Mouse (Mus musculus): ENCODE results near the gene Gm10320.

The Gm10320 gene

DNA sequence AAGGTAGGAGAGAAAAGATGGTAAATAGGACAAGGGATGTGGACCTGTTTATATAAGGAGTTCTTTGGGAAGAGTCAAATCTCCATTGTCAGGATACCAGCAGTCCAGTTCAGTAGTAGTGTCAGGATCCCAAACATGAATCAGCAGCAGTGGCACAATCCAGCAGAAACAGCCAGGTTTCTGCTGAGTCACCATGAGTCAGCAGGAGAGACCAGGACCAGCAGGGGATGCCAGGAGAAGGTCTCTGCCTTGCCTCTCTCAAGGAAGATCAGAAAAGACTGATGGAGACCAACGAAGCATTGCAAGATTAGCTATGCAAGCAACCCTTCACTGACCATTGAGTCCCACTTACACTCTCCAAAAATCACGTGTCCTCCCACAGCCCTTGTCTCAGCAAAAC, 35.4 kb downstream of the Gm10320 start:
- DNase-seq (ENCODE audit: low spot score): no peak

DNA sequence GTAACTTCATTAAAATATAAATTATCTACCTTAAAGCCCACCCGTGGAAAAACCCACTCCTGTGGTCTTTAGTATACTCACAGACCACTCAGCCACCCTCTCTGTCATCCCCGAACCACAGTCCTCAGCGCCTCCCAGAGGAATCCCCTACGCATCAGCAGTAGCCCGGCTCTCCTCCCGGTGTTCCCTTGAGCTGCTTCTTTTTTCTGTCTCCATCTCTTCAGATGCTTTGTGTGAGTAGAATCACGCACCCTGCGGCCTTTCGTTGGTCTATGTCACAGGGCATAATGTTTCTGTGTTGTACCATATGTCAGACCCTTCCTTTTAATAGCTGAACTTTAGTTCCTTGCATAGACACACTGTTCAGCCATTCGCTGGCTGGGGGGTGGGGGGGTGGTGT, 36.2 kb downstream of the Gm10320 start:
- no peak for DNase-seq (ENCODE audit: low spot score)

DNA sequence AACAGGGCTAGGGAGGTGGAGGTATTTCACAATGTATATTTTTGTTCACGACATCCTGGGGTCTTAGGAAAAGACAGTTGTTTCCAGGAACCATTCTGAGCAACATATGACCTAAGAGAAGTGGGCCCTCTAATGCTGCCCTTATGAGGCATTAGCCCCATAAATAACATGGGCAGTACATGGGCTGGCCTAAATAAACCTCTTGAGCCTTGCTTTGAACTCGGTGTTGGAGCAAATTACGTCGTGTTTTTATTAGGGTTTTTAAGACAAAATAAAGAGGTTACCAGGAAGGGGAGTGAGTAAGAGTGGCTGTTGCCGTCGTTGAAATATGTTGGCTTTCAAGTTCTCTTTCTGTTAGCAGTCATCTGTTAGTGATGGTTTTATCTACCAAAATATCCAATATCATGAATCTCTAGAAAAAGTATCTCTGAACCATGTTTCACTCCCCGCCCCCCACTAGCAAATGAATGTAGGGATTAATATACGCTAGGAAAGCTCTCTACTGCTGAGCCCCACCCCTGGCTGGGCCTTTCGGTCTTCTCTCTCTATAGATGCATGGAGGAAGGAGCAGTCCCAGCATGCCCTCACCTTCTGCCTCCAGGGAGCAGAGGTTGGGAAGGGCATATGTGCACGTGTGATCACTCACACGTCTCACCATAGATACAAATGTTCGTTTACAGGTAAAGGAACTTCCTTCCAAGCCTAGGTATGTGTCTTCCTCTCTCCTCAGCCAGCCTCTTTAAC, 37.4 kb downstream of the Gm10320 start:
- DNase-seq (ENCODE audit: low spot score): no peak

DNA sequence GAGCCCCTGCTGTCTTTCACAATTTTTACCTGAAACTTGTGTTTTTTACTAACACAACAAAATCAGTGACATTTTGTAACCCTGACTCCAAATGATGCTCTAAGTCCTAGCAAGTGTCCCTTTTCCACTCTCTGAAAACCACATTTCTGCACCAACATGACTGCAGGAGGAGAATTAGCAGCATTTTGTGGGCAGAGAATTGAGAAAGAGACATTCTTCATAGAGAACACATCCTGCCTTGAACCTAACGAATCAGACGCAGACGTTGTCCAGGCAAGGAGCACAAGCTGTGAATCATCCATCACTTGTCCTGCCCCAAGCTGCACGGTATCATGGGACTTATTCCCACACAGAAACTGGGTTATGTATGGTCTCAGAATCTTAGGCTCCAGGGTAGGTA, 38.7 kb downstream of the Gm10320 start:
- DNase-seq (ENCODE audit: low spot score): no peak

DNA sequence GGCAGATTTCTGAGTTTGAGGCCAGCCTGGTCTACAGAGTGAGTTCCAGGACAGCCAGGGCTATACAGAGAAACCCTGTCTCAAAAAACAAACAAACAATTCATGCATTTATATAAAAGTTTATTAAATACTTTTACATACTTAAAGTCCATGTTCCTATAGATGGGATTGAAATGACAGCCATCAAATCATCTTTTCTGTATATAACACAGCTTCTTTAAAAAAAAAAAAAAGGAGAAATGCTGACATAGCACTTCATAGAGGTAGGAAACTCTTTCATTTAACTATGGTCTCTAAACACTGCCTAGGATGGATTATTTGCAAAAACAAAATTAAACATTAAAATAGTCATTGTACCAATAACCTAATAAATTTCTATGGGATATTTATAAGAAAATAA, 43.1 kb downstream of the Gm10320 start:
- no peak for DNase-seq (ENCODE audit: low spot score)

DNA sequence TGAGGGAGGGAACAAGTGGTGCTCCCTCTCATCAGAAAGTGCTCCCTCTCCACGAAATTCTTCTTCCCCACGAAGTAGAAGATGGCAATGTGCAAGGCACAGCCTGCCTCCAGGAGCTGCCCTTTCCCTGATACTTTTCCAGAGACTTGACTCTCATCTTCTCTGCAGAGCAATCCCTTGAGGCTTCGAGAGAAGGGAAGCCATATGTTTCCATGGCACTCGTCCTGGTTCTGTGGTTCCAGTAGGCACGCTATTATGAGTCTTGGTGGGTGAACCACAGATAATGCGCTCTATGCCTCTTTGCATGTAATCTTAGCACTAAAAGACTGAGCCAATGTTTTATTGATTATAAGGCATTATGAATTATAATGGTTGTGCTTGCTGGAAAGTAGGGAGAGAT, 44.1 kb downstream of the Gm10320 start:
- no peak for DNase-seq (ENCODE audit: low spot score)

DNA sequence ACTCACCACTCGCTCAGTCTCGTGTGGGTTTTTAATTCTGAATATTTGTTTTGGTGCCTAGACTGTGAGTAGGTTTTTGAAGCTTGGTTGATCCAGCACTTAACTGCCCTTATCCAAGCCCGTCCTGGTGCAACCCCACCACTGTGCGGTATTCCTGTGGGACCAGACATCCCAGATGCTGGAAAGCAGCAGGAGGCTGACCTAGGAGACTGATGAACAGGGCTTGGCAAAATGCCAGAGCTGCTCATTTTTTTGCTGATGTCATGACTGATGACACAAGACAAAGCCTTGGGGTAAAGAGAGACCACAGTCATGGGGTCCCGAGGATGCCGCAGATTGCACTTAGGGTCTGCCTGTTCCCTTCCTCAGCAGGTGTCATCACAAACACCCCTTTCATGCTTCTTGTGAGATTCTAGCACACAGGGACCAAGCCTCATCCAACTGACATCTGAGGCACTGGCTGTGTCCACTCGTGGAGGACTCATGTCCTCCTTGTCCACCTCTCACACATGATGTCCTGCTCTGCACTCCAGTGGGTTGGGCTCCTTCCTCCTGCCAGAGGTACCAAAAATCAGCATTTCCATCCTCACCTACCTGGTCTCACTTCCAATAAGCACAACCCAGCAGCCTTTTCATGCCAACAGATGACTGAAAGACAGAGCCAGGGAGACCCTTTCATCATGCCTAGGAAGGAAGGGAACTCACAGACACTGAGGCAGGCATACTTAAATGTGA, 46.2 kb downstream of the Gm10320 start:
- DNase-seq (ENCODE audit: low spot score): no peak

DNA sequence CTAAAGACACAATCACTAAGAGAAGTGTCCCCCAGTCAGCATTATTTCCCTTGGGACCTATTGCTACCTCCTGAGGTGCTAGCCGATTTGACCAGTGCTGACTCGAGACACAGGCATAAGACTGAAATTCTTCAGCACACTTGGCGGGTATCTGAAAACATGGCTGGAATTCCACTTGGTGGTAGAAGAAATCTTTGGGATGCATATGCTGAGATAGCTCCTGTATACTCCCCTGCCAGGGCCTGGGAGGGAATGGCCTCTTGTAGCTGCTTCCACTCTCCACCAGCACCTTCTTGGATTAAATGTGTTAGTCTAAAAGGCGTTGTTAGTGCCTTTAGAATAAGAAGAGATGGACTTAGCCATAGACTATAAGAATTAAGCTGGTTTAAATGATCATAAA, 50.8 kb downstream of the Gm10320 start:
- no peak for DNase-seq (ENCODE audit: low spot score)

DNA sequence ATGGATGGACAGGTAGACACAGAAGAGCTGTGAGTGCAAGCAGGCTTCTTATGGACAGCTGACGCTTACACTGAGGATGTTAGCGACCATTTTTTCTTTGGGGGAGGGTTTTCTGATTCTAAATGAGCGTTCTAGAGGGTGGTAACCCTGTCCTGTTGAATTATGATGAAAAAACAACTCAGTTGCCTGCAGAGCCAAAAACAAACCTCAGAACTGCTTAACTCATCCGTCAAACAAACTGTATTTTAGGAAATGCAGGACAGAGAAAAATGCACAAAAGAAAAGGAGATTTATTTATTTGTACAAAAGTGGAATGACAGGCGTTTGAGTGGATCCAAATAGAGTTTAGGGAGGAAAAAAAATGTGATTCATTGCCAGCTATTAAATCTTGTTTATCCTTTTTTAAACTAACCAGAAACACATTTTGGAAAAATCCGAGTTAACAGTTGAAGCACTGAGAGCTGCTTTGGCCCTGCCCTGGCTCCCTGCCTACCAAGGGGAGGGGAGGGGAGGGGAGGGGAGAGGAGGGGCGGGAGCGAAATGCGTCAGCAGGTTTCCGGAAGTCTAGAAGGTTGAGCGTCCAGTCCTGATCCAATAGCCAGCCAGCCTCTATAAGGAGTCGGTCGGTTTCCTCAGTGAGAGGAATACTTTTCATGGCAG, 51.4 kb downstream of the Gm10320 start:
- no peak for DNase-seq (ENCODE audit: low spot score)
